Mouse (Mus musculus): ENCODE results near the gene Atp6v1g1. TPM values are rescaled to one million over a fixed set of nuclear protein-coding genes. Genes with fewer than 3 reads are reported as not detected.

Atp6v1g1 gene
- polyA plus RNA-seq, 1 experiment from 2014 or later = 429 TPM

GRCm38 (mm10) chr4:63552865-63553264, 8.3 kb downstream of the Atp6v1g1 start:
- Histone ChIP-seq H3K9me3 (no peaks in the 10 kb centered on the region), H3K36me3 (peaks cover 44% of the 10 kb centered on the region), H3K4me3 (no peak overlapping the region), H3K9ac (no peak overlapping the region), H3K27ac (no peak overlapping the region), H3K4me2 (replicated peaks) (no peak overlapping the region), H3K27me3 (replicated peaks) (peaks cover 5% of the 10 kb centered on the region; the same call in 1 of the 2 replicates), H3K4me1 (no peaks in the 10 kb centered on the region; the same call in none of the 2 replicates)
- 100% methylated on average over 1 of the region's 1 CpGs for WGBS
- ATAC-seq (ENCODE audit: low FRiP score, low read depth) = no peak

DNA sequence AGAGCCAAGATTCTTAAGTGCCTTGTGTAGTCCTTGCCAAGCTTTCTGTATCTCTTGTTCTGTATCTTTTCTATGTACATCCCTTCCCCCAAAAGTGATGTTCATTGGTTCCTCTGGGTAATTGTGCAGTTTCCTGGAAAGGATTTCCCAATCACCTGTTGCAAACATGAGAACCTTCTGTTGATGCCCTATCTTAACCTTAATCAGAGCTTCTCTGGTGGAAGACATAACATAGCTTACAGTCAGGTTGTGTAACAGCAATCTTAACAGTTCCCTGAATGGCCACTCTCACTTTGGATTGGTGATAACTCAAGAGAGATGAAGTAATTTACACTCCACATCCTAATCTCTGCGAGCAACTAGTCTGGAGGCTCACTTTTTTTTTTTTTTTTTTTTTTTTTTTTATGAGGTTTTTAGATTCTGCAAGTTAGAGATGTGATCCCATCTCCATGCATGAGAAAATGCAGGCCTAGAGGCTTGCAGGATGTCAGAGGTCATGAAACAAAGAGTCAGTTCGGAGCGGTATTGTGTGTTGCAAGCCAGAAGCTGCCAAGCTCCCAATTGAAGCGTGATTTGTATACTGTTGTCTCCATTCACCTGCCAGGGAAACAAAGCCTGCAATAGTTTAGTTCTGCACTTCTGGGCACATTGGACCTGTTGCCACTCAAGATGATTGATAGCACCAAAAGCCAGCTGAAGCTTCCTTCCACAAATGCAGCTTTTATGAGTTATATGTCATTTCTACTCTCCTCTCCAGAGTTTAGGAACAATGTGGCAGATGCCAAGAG, 9.4 kb downstream of the Atp6v1g1 start:
- Histone ChIP-seq H3K36me3 (peaks cover 38% of the 10 kb centered on the region), H3K4me1 (peaks cover 3% of the 10 kb centered on the region), H3K4me3 (no peak overlapping the region), H3K9ac (no peak overlapping the region), H3K27ac (no peak overlapping the region), H3K27me3 (replicated peaks) (peaks cover 5% of the 10 kb centered on the region; the same call in 1 of the 2 replicates), H3K4me2 (replicated peaks) (no peak overlapping the region), H3K9me3 (no peaks in the 10 kb centered on the region)
- WGBS = 22% methylated on average over 4 of the region's 4 CpGs
- no peak for ATAC-seq (ENCODE audit: low FRiP score, low read depth)

- H3K9ac ChIP-seq = no peak overlapping the region
- peaks cover 5% of the 10 kb centered on the region; the same call in 1 of the 2 replicates for H3K27me3 ChIP-seq (replicated peaks)
- H3K9me3 ChIP-seq = no peaks in the 10 kb centered on the region
- WGBS = 35% methylated on average over 3 of the region's 3 CpGs
- no peak overlapping the region for H3K4me2 ChIP-seq (replicated peaks)
- no peak overlapping the region for H3K27ac ChIP-seq
- ATAC-seq (ENCODE audit: low FRiP score, low read depth) = no peak
- H3K4me3 ChIP-seq = no peak overlapping the region
- H3K36me3 ChIP-seq = peaks cover 32% of the 10 kb centered on the region
- peaks cover 10% of the 10 kb centered on the region for H3K4me1 ChIP-seq
Measured at GRCm38 (mm10) chr4:63554616-63555015, 10.0 kb downstream of the Atp6v1g1 start.

DNA sequence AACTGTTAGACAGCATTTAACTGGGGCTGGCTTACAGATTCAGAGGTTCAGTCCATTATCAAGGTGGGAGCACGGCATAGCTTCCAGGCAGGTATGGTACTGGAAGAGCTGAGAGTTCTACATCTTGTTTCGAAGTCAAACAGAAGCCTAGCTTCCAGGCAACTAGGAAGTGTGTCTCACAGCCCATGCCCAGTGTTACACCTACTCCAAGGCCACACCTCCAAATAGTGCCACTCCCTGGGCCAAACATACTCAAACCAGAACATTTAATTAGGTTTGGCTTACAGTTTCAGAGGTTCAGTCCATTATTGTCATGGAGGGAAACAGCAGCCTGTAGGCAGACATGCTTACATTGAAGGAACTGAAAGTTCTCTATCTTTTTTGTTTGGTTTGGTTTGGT, 10.5 kb downstream of the Atp6v1g1 start:
- no peak overlapping the region for H3K9ac ChIP-seq
- WGBS = 95% methylated on average over 2 of the region's 2 CpGs
- no peaks in the 10 kb centered on the region for H3K9me3 ChIP-seq
- no peak overlapping the region for H3K4me3 ChIP-seq
- H3K27me3 ChIP-seq (replicated peaks) = peaks cover 5% of the 10 kb centered on the region; the same call in 1 of the 2 replicates
- ATAC-seq (ENCODE audit: low FRiP score, low read depth) = no peak
- peaks cover 15% of the 10 kb centered on the region for H3K4me1 ChIP-seq
- H3K4me2 ChIP-seq (replicated peaks) = no peak overlapping the region
- peaks cover 30% of the 10 kb centered on the region for H3K36me3 ChIP-seq
- H3K27ac ChIP-seq = no peak overlapping the region

- H3K27ac ChIP-seq = no peak overlapping the region
Measured at GRCm38 (mm10) chr4:63556665-63557064, 12.1 kb downstream of the Atp6v1g1 start.

GRCm38 (mm10) chr4:63557124-63558059, 12.8 kb downstream of the Atp6v1g1 start:
- peak overlapping the region; percentile 86; the same call in 1 of the 2 replicates for H3K4me2 ChIP-seq (replicated peaks)
- ATAC-seq (ENCODE audit: low FRiP score, low read depth) = no peak
- H3K9me3 ChIP-seq = no peaks in the 10 kb centered on the region
- no peak overlapping the region for H3K27ac ChIP-seq
- peaks cover 5% of the 10 kb centered on the region; the same call in 1 of the 2 replicates for H3K27me3 ChIP-seq (replicated peaks)
- WGBS = 23% methylated on average over 16 of the region's 16 CpGs
- no peak overlapping the region for H3K9ac ChIP-seq
- no peak overlapping the region for H3K4me3 ChIP-seq
- H3K4me1 ChIP-seq = peaks cover 20% of the 10 kb centered on the region
- H3K36me3 ChIP-seq = peaks cover 10% of the 10 kb centered on the region

More at GRCm38 (mm10) chr4:63556665-63557064, 12.1 kb downstream of the Atp6v1g1 start:
- H3K4me2 ChIP-seq (replicated peaks) = no peak overlapping the region
- H3K9ac ChIP-seq = no peak overlapping the region
- H3K4me3 ChIP-seq = no peak overlapping the region
- H3K4me1 ChIP-seq = peaks cover 20% of the 10 kb centered on the region
- H3K36me3 ChIP-seq = peaks cover 18% of the 10 kb centered on the region
- 71% methylated on average over 5 of the region's 5 CpGs for WGBS
- H3K27me3 ChIP-seq (replicated peaks) = peaks cover 5% of the 10 kb centered on the region; the same call in 1 of the 2 replicates
- no peak for ATAC-seq (ENCODE audit: low FRiP score, low read depth)
- H3K9me3 ChIP-seq = no peaks in the 10 kb centered on the region

DNA sequence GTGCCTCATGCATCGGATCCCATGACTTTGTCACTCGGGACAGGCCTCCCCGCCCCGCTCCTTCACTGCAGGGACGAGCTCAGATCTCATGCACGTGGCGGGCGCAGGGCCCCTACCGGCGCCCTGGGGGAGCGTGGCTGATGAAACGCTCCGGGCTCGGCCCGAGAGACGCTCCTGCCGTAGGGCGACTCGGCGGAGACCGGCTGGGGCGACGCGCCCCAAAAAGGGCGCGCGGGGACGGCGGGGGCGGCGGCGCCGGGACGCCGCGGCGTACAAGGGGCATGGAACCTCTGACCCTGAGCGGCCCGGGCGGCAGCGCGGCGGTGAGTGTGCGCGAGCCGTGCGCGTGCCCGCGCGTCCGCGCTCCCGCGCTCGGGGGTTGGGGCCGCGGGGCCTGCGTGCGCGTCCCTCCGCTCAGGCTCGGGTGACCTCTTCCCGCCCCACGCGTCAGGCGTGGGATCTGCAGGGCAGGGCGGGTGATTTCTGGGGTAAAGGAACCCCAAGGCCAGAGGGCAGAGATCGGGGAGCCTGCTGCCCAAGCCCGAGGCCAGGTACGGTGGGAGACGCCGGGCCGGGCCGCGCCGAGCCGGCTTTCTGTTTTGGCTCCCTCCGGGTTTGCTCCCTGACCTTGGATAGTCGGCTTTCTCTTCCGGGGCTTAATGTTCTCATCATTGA, 14.0 kb downstream of the Atp6v1g1 start, which contains the start of gene Tmem268:
Gene Tmem268, plus strand, starts transcription at position 375 of the 675 bp plus-strand sequence.
- peak; percentile 80 for ATAC-seq (ENCODE audit: low FRiP score, low read depth)
- Histone ChIP-seq H3K9me3 (no peaks in the 10 kb centered on the region), H3K4me2 (replicated peaks) (peak within 1 kb of the TSS; percentile 86), H3K36me3 (peaks cover 3% of the 10 kb centered on the region; the same call in 1 of the 2 replicates), H3K9ac (peak within 1 kb of the TSS; percentile 75), H3K27ac (no peak within 1 kb of the TSS), H3K4me1 (peaks cover 20% of the 10 kb centered on the region), H3K27me3 (replicated peaks) (peaks cover 5% of the 10 kb centered on the region; the same call in 1 of the 2 replicates), H3K4me3 (peak within 1 kb of the TSS; percentile 71)
- WGBS = under 1% methylated on average over 79 of the region's 81 CpGs

DNA sequence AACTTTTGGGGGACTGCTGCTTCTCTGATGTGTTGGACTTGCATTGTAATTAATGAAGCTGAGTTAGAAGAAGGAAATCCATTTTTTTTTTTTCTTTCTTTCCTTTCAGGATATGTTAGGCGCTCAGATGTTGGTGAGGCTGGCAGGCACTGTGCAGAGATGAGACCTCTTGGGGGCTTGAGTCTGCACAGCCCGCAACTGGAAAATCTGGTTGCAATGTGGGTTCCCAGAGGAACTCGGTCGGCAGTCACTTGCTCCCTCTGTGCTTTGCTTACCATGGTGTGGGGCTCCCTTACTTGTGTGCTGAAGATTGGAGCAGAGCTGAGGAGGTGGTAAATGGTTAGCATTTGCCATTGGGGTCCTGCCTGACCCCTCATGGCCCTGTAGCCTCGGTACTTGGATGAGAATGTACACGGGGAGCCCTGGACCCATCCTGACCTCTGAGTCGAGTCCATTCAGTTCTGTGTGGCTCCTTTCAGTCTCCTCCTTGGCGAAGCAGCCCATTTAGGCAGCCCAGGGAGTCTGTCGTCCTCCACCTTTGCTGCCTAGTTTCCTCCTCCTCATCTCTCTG, 14.6 kb downstream of the Atp6v1g1 start:
- Histone ChIP-seq H3K4me1 (peaks cover 20% of the 10 kb centered on the region), H3K36me3 (peaks cover 3% of the 10 kb centered on the region; the same call in 1 of the 2 replicates), H3K9me3 (no peaks in the 10 kb centered on the region), H3K4me3 (peak overlapping the region; percentile 71), H3K4me2 (replicated peaks) (peak overlapping the region; percentile 86), H3K27me3 (replicated peaks) (peaks cover 5% of the 10 kb centered on the region; the same call in 1 of the 2 replicates), H3K27ac (no peak overlapping the region), H3K9ac (peak overlapping the region; percentile 75; the same call in 1 of the 2 replicates)
- ATAC-seq (ENCODE audit: low FRiP score, low read depth) = no peak; the same call in 1 of the 2 replicates
- WGBS = 35% methylated on average over 9 of the region's 9 CpGs

GRCm38 (mm10) chr4:63560079-63560478, 15.5 kb downstream of the Atp6v1g1 start:
- Histone ChIP-seq H3K27me3 (replicated peaks) (peaks cover 5% of the 10 kb centered on the region; the same call in 1 of the 2 replicates), H3K36me3 (peaks cover 3% of the 10 kb centered on the region; the same call in 1 of the 2 replicates), H3K4me2 (replicated peaks) (0 out of 2 replicates have a peak overlapping the region, but pooled peaks have one; percentile 86), H3K4me1 (peaks cover 20% of the 10 kb centered on the region), H3K9me3 (no peaks in the 10 kb centered on the region), H3K27ac (no peak overlapping the region), H3K4me3 (no peak overlapping the region), H3K9ac (no peak overlapping the region)
- whole genome bisulfite sequencing = 58% methylated on average over 8 of the region's 8 CpGs
- ATAC-seq (ENCODE audit: low FRiP score, low read depth) = no peak

DNA sequence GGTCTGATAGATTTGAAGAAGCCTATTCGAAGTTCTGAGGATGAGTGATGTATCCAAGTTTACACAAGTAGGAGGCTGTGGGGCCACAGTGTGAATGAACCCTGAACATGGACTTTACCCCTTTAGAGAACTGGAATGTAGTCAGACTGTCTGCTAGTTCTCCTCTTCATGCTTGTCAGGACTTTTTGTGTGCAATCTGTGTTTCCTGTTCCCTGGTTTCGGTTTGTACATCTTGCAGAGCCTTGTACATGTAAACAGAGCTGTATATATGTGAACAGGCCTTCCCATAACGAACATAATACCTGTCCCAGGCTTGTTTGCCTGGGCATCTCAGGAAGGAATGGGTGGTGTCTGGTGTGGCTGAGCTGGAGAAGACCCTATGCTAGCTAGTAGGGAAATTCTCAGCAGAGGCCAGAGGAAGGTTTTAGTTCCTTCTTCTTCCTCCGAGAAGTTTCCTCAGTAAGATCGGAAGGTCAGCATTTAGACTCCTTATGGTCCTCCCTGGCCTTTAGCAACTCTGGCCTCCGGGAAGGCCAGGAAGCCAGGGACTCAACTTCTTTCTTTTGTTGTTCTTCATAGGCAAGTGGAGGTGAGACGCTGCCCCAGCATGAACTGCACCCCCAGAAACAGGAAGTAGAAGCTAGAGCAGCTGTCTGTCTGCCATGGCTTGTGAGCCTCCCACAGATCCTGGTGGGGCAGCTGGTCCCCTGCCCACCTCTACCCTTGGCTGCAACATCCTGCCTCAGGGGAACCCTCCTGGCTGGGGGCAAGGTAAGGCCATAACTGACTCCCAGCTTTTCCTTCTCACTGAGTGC, 17.5 kb downstream of the Atp6v1g1 start:
- Histone ChIP-seq H3K27me3 (replicated peaks) (no peaks in the 10 kb centered on the region; the same call in 1 of the 2 replicates), H3K27ac (no peak overlapping the region), H3K4me1 (peaks cover 20% of the 10 kb centered on the region), H3K36me3 (no peaks in the 10 kb centered on the region), H3K4me2 (replicated peaks) (no peak overlapping the region), H3K4me3 (no peak overlapping the region), H3K9me3 (no peaks in the 10 kb centered on the region), H3K9ac (no peak overlapping the region)
- 82% methylated on average over 7 of the region's 7 CpGs for WGBS
- no peak for ATAC-seq (ENCODE audit: low FRiP score, low read depth)

Data from neural tube, embryonic 12.5 days (tissue).